Mouse (Mus musculus) MEL (cell line): ENCODE data around the gene Arid1b. TPM values are rescaled to one million over a fixed set of nuclear protein-coding genes. Genes with fewer than 3 reads are reported as not detected.

ENCODE experiments used
- DNase-seq: peaks from one replicate; pipeline ENCODE4 v3.0.0; 2011; ENCODE audit warnings: low read depth, low spot score
- H3K27ac ChIP-seq: 2 replicates; pipeline ENCODE4 v1.5.1; 2012; ENCODE audit warnings: low read depth, mild to moderate bottlenecking, control low read depth, low read length, moderate library complexity; ENCODE audit not compliant: control insufficient read depth
- H3K27me3 ChIP-seq, 2 experiments: fragments of 150-350 bp in 1 of 2; sonication (generic) in 1 of 2; 2 replicates each; pipeline ENCODE4 v1.6.1; 2012; ENCODE audit warnings: low read length in 2 of 2, mild to moderate bottlenecking in 2 of 2, improper control_type of control experiment in 1 of 2, moderate library complexity in 1 of 2; ENCODE audit not compliant: insufficient read depth in 2 of 2, control insufficient read depth in 1 of 2
- H3K36me3 ChIP-seq, 2 experiments: 2 replicates each; pipeline ENCODE4 v1.6.1; 2012 to 2014; ENCODE audit warnings: low read length in 2 of 2, improper control_type of control experiment in 1 of 2, inconsistent platforms in 1 of 2, mild to moderate bottlenecking in 1 of 2; ENCODE audit not compliant: insufficient read depth in 2 of 2, control insufficient read depth in 1 of 2
- H3K4me1 ChIP-seq, 2 experiments: fragments of 150-350 bp in 1 of 2; sonication (generic) in 1 of 2; 2 replicates each; pipeline ENCODE4 v1.6.1; 2012; ENCODE audit warnings: low read length in 2 of 2, improper control_type of control experiment in 1 of 2, mild to moderate bottlenecking in 1 of 2; ENCODE audit not compliant: insufficient read depth in 2 of 2, control insufficient read depth in 1 of 2
- H3K4me3 ChIP-seq, 2 experiments: fragments of 150-350 bp in 1 of 2; sonication (generic) in 1 of 2; 2 replicates each; pipeline ENCODE4 v1.5.1; 2012; ENCODE audit warnings: low read depth in 2 of 2, low read length in 2 of 2, mild to moderate bottlenecking in 2 of 2, moderate library complexity in 2 of 2, control low read depth in 1 of 2, improper control_type of control experiment in 1 of 2; ENCODE audit not compliant: control insufficient read depth in 1 of 2, insufficient read depth in 1 of 2
- H3K79me2 ChIP-seq: 2 replicates; pipeline ENCODE4 v1.6.1; 2012; ENCODE audit warnings: mild to moderate bottlenecking, low read length, moderate library complexity; ENCODE audit not compliant: control insufficient read depth, poor library complexity, insufficient read depth
- H3K9ac ChIP-seq: 2 replicates; pipeline ENCODE4 v1.6.1; 2012; ENCODE audit warnings: low read depth, mild to moderate bottlenecking, control low read depth, low read length, moderate library complexity; ENCODE audit not compliant: control insufficient read depth, poor library complexity, severe bottlenecking
- H3K9me3 ChIP-seq: fragments of 150-350 bp; sonication (generic); replicated peaks from 2 replicates; pipeline ENCODE4 v1.6.1; 2012; ENCODE audit warnings: mild to moderate bottlenecking, low read length, improper control_type of control experiment, moderate library complexity; ENCODE audit not compliant: insufficient read depth
- CHD1 ChIP-seq: IDR thresholded peaks from 2 replicates; pipeline ENCODE4 v1.6.1; 2012; ENCODE audit warnings: low read depth, mild to moderate bottlenecking, inconsistent platforms, low read length, improper control_type of control experiment
- EP300 ChIP-seq, 2 experiments: IDR thresholded peaks; 2 replicates each; pipeline ENCODE4 v1.6.1; 2011; ENCODE audit warnings: improper control_type of control experiment in 2 of 2, low read length in 2 of 2, low read depth in 1 of 2, mild to moderate bottlenecking in 1 of 2
- HCFC1 ChIP-seq: IDR thresholded peaks from 2 replicates; pipeline ENCODE4 v1.6.1; 2012; ENCODE audit warnings: low read depth, mild to moderate bottlenecking, inconsistent platforms, low read length, improper control_type of control experiment, moderate library complexity
- KAT2A ChIP-seq: conservative IDR thresholded peaks from 2 replicates; pipeline ENCODE4 v1.6.1; 2012; ENCODE audit warnings: low read depth, low read length, improper control_type of control experiment, inconsistent platforms
- MEF2A ChIP-seq: IDR thresholded peaks from 2 replicates; pipeline ENCODE4 v1.6.1; 2014; ENCODE audit warnings: low read depth, mild to moderate bottlenecking, inconsistent platforms, low read length, improper control_type of control experiment; ENCODE audit not compliant: poor library complexity, insufficient replicate concordance, severe bottlenecking; ENCODE audit errors: extremely low read depth
- NELFE ChIP-seq: IDR thresholded peaks from 2 replicates; pipeline ENCODE4 v1.6.1; 2011; ENCODE audit warnings: low read depth, low read length, improper control_type of control experiment
- POLR2A ChIP-seq, 2 experiments: IDR thresholded peaks; 2 replicates each; pipeline ENCODE4 v1.6.1; 2011 to 2012; ENCODE audit warnings: low read length in 2 of 2, mild to moderate bottlenecking in 2 of 2, control low read depth in 1 of 2, improper control_type of control experiment in 1 of 2, low read depth in 1 of 2, moderate library complexity in 1 of 2; ENCODE audit not compliant: control insufficient read depth in 1 of 2, insufficient read depth in 1 of 2, poor library complexity in 1 of 2
- SIN3A ChIP-seq: IDR thresholded peaks from 2 replicates; pipeline ENCODE4 v1.6.1; 2012; ENCODE audit warnings: low read length, improper control_type of control experiment, inconsistent platforms
- TBP ChIP-seq: IDR thresholded peaks from 2 replicates; pipeline ENCODE4 v1.8.0; 2011; ENCODE audit warnings: low read depth, low read length, improper control_type of control experiment
- UBTF ChIP-seq: IDR thresholded peaks from 2 replicates; pipeline ENCODE4 v1.6.1; 2012; ENCODE audit warnings: low read depth, mild to moderate bottlenecking, inconsistent platforms, low read length, improper control_type of control experiment, moderate library complexity, borderline replicate concordance; ENCODE audit not compliant: insufficient read depth
- ZC3H11A ChIP-seq: IDR thresholded peaks from 2 replicates; pipeline ENCODE4 v1.6.1; 2012; ENCODE audit warnings: low read depth, mild to moderate bottlenecking, inconsistent platforms, low read length, improper control_type of control experiment
- ZMIZ1 ChIP-seq: IDR thresholded peaks from 2 replicates; pipeline ENCODE4 v1.6.1; 2012; ENCODE audit warnings: low read depth, mild to moderate bottlenecking, inconsistent platforms, low read length, improper control_type of control experiment, moderate library complexity
- polyA plus RNA-seq, 2 experiments: library from polyadenylated mRNA; stranded (reverse) in 1 of 2; unstranded in 1 of 2; fragments of >175 nt in 1 of 2; fragments of >200 nt in 1 of 2; gene quantifications; 2 replicates each; pipeline versions ENCODE4 v1.2.1 to v1.2.4; 2012; ENCODE audit warnings: low replicate concordance in 2 of 2, low read depth in 1 of 2; ENCODE audit not compliant: insufficient read length in 2 of 2, insufficient read depth in 1 of 2, missing spikeins in 1 of 2
- total RNA-seq: library from RNA; depleted of rRNA; stranded (reverse); fragments of 300-350 nt; gene quantifications from 2 replicates; pipeline ENCODE4 v1.2.3, GENCODE M21; 2012

Gene Arid1b
- total and polyA plus RNA-seq, 3 experiments, result 13.4 to 17.4 TPM; not detected in 1

DNA sequence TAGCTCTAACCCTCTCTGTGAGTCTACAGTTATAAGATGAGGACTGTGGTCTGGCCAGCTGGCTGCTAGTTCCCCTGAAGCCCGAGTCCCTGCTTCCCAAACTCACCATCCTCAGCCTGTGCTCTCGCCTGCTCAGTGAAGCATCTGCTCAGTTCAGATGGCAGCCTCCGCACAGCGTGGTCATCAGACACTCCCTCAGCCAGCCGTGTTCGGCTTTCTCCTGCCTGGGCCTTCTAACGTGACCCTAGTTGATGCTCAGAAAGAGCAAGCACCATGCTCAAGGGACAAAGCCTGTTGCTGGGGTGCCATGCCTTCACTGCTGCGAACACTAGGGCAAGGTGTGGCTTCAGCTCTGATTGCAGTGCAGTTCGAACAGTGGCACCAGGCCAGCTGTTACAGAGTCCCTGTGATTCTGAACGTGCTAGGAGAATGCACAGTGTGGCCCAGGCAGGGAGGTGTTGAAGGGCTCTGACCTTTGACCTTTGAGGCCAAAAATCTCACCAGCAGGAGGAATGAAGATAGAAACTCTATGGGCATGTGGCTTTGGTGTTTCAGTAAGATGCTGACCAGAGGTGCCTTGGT lies 222.9 kb downstream of the Arid1b start:
- Histone ChIP-seq H3K4me3 (no peak overlapping the region), H3K79me2 (no peaks in the 10 kb centered on the region), H3K4me1 (peaks cover 7 to 8% of the 10 kb centered on the region in 2 experiments; a peak in 3 of 4 replicates), H3K36me3 (peaks cover 0 to under 1% of the 10 kb centered on the region in 2 experiments; a peak in 1 of 4 replicates), H3K9ac (no peak overlapping the region), H3K27me3 (no peaks in the 10 kb centered on the region), H3K9me3 (no peaks in the 10 kb centered on the region), H3K27ac (no peak overlapping the region)
- no peak for TF ChIP-seq HCFC1
- no peak for TF ChIP-seq ZC3H11A
- no peak for TF ChIP-seq UBTF
- TF ChIP-seq EP300 (IDR thresholded peaks at IDR 0.05; ENCODE audit: low read depth in 1 of 2, low read length in 2 of 2), result no peak
- TF ChIP-seq MEF2A, result no peak
- no peak for TF ChIP-seq TBP
- TF ChIP-seq POLR2A (IDR thresholded peaks at IDR 0.05; ENCODE audit: control insufficient read depth in 1 of 2, insufficient read depth in 1 of 2, low read depth in 1 of 2, low read length in 2 of 2, poor library complexity in 1 of 2), result no peak
- no peak for TF ChIP-seq SIN3A
- DNase-seq, result no peak

DNA sequence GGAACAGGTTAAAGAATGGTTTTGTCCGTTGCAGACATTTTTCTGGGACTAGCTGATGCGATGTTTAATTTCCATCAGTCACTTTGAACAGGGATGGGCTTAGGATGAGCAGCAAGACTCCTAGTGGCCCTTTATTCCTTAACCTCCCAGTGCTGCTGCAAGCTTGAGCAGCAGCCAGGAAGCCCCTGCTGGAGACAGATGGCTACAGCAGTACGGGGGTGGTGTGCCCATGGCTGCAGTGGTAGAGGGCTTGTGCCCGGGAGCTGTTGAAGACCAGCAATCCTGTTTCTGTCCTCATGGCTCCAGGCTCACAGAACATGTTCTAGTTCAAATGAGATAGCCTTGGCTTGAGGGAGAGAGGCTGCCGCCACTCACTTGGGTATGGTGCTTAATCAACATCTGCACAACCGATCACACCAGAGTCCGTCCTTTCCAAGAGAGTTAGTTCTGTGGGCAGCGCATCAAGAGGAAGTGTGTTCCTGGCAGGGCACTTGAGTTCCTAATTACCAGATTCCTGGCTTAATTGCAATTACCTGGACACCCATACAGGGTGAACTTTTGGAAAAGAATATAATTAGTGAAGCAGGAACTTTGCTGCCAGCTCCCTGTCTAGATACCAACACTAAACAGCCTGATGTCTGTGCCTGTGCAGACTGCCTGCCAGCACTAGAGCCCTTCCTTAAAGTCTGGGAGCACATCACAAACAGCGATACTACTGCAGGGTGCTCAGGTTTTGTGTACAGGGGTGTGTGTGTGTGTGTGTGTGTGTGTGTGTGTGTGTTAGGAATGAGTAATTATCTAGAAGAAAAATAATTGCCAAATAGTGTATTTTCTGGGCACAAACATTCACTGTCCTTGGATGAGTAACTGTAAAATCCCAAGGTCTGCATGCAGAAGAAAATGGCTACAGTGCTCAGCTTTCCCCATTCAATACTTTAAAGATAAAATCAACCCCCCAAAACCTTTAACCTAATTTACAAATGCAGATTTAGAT lies 224.0 kb downstream of the Arid1b start:
- no peak for DNase-seq
- H3K9ac ChIP-seq, result no peak overlapping the region
- no peaks in the 10 kb centered on the region for H3K27me3 ChIP-seq
- peaks cover 11 to 12% of the 10 kb centered on the region in 2 experiments; a peak in 3 of 4 replicates for H3K4me1 ChIP-seq
- H3K36me3 ChIP-seq, result peaks cover 0 to 3% of the 10 kb centered on the region in 2 experiments; a peak in 1 of 4 replicates
- TF ChIP-seq NELFE, result no peak
- TF ChIP-seq CHD1, result no peak
- no peak for TF ChIP-seq ZC3H11A
- TF ChIP-seq ZMIZ1, result no peak
- no peak for TF ChIP-seq KAT2A
- TF ChIP-seq UBTF, result no peak
- H3K9me3 ChIP-seq, result no peaks in the 10 kb centered on the region
- no peak overlapping the region for H3K27ac ChIP-seq
- H3K4me3 ChIP-seq, result no peak overlapping the region
- H3K79me2 ChIP-seq, result no peaks in the 10 kb centered on the region
